In genomic region chr1:127500219-127500618, GRCm38 (mm10) we compare ENCODE assay signal across 8 mouse cellular contexts.
DNase-seq lines count a peak whose midpoint lies in the region; ATAC-seq and TF ChIP-seq lines count a peak whose summit lies in the region.

No protein-coding gene starts in this region.

- no peak overlapping the region for H3K4me2 ChIP-seq in kidney, embryonic 16.5 days (replicated peaks; ENCODE audit: low read depth, low read length)
- H3K4me2 ChIP-seq in intestine, postnatal 0 days (replicated peaks; ENCODE audit: low read depth), result no peak overlapping the region
- H3K4me2 ChIP-seq in limb, embryonic 14.5 days (replicated peaks; ENCODE audit: low read depth, low read length, severe bottlenecking), result no peak overlapping the region
- no peak overlapping the region for H3K4me2 ChIP-seq in neural tube, embryonic 12.5 days (replicated peaks)
- no peak overlapping the region for H3K4me2 ChIP-seq in stomach, postnatal 0 days (replicated peaks; ENCODE audit: low read depth)

- WGBS in kidney, adult 2 months, result 9% methylated on average over 8 of the region's 8 CpGs
- whole genome bisulfite sequencing in kidney, embryonic 16.5 days, result 11% methylated on average over 8 of the region's 8 CpGs
- 9% methylated on average over 8 of the region's 8 CpGs for WGBS in intestine, postnatal 0 days
- 5% methylated on average over 8 of the region's 8 CpGs for WGBS in limb, embryonic 14.5 days
- 12% methylated on average over 8 of the region's 8 CpGs for WGBS in neural tube, embryonic 12.5 days
- WGBS in stomach, postnatal 0 days, result 8% methylated on average over 8 of the region's 8 CpGs

- no peaks in the 10 kb centered on the region for H3K4me1 ChIP-seq in kidney, adult 2 months (ENCODE audit: control insufficient read depth, insufficient read depth, low read length)
- H3K4me1 ChIP-seq in kidney, embryonic 16.5 days (ENCODE audit: insufficient read depth, low read length), result no peaks in the 10 kb centered on the region
- no peaks in the 10 kb centered on the region for H3K4me1 ChIP-seq in intestine, postnatal 0 days (replicated peaks; ENCODE audit: control insufficient read depth, insufficient read depth, low read length)
- no peaks in the 10 kb centered on the region for H3K4me1 ChIP-seq in limb, embryonic 14.5 days (ENCODE audit: control insufficient read depth, insufficient read depth, low read length)
- no peaks in the 10 kb centered on the region for H3K4me1 ChIP-seq in neural tube, embryonic 12.5 days
- H3K4me1 ChIP-seq in stomach, postnatal 0 days (replicated peaks; ENCODE audit: control insufficient read depth, insufficient read depth), result no peaks in the 10 kb centered on the region

- H3K4me3 ChIP-seq in kidney, adult 2 months (ENCODE audit: insufficient read depth, low read depth, low read length), result no peak overlapping the region
- H3K4me3 ChIP-seq in kidney, embryonic 16.5 days (ENCODE audit: low read length), result no peak overlapping the region
- H3K4me3 ChIP-seq in intestine, postnatal 0 days (ENCODE audit: low read depth, low read length), result no peak overlapping the region
- no peak overlapping the region for H3K4me3 ChIP-seq in limb, embryonic 14.5 days (replicated peaks; ENCODE audit: low read length)
- no peak overlapping the region for H3K4me3 ChIP-seq in neural tube, embryonic 12.5 days
- no peak overlapping the region for H3K4me3 ChIP-seq in stomach, postnatal 0 days (ENCODE audit: low read depth, low read length)

- TF ChIP-seq EP300 in stomach, postnatal 0 days (optimal IDR thresholded peaks at IDR 0.05), result no peak

- H3K9ac ChIP-seq in kidney, embryonic 16.5 days (replicated peaks; ENCODE audit: low read length), result no peak overlapping the region
- H3K9ac ChIP-seq in intestine, postnatal 0 days (ENCODE audit: low read depth, low read length), result no peak overlapping the region
- no peak overlapping the region for H3K9ac ChIP-seq in limb, embryonic 14.5 days (ENCODE audit: low read depth, low read length, severe bottlenecking)
- no peak overlapping the region for H3K9ac ChIP-seq in neural tube, embryonic 12.5 days
- no peak overlapping the region for H3K9ac ChIP-seq in stomach, postnatal 0 days (ENCODE audit: low read length)

- DNase-seq in kidney, adult 2 months, result peak; percentile 73
- peak; percentile 94 to 95 for DNase-seq in cerebellum, postnatal 14 days
- DNase-seq in gastrocnemius, adult 18-20 months (ENCODE audit: low spot score), result peak; percentile 48
- DNase-seq in limb, embryonic 14.5 days (ENCODE audit: low spot score), result peak; percentile 76
- DNase-seq in stomach, postnatal 0 days (ENCODE audit: low spot score), result peak; percentile 83

- no peak overlapping the region for H3K27ac ChIP-seq in kidney, adult 2 months (ENCODE audit: insufficient read depth, low read depth, low read length)
- H3K27ac ChIP-seq in kidney, embryonic 16.5 days (ENCODE audit: low read length), result no peak overlapping the region
- H3K27ac ChIP-seq in intestine, postnatal 0 days (ENCODE audit: low read depth, low read length), result no peak overlapping the region
- H3K27ac ChIP-seq in limb, embryonic 14.5 days (replicated peaks; ENCODE audit: low read depth, low read length), result no peak overlapping the region
- H3K27ac ChIP-seq in neural tube, embryonic 12.5 days, result no peak overlapping the region
- H3K27ac ChIP-seq in stomach, postnatal 0 days (replicated peaks), result no peak overlapping the region

- H3K9me3 ChIP-seq in kidney, embryonic 16.5 days (ENCODE audit: low read length), result no peaks in the 10 kb centered on the region
- H3K9me3 ChIP-seq in intestine, postnatal 0 days (ENCODE audit: control insufficient read depth), result no peaks in the 10 kb centered on the region
- H3K9me3 ChIP-seq in limb, embryonic 14.5 days (ENCODE audit: control insufficient read depth, low read length), result no peaks in the 10 kb centered on the region
- H3K9me3 ChIP-seq in neural tube, embryonic 12.5 days, result no peaks in the 10 kb centered on the region
- H3K9me3 ChIP-seq in stomach, postnatal 0 days (ENCODE audit: control insufficient read depth, low read length), result no peaks in the 10 kb centered on the region

- TF ChIP-seq CTCF in kidney, adult 2 months (conservative IDR thresholded peaks at IDR 0.05; ENCODE audit: insufficient read depth, insufficient read length, low read depth, low read length), result peak; percentile 85
- peak; percentile 93 for TF ChIP-seq CTCF in intestine, postnatal 0 days (IDR thresholded peaks at IDR 0.05; ENCODE audit: low read depth)
- peak; percentile 92 for TF ChIP-seq CTCF in stomach, postnatal 0 days (IDR thresholded peaks at IDR 0.05; ENCODE audit: low read depth)

- no peak for ATAC-seq in kidney, embryonic 16.5 days (ENCODE audit: low FRiP score, low TSS enrichment)
- no peak for ATAC-seq in intestine, postnatal 0 days
- ATAC-seq in limb, embryonic 14.5 days (ENCODE audit: low FRiP score, low read depth), result peak; percentile 49; the same call in 1 of the 2 replicates
- ATAC-seq in neural tube, embryonic 12.5 days (ENCODE audit: low FRiP score, low read depth), result peak; percentile 38
- ATAC-seq in stomach, postnatal 0 days (ENCODE audit: low FRiP score, low TSS enrichment), result no peak

- H3K36me3 ChIP-seq in kidney, adult 2 months (ENCODE audit: control insufficient read depth, insufficient read depth, low read length), result no peaks in the 10 kb centered on the region
- H3K36me3 ChIP-seq in kidney, embryonic 16.5 days (ENCODE audit: insufficient read depth, low read length), result no peaks in the 10 kb centered on the region
- H3K36me3 ChIP-seq in intestine, postnatal 0 days (ENCODE audit: control insufficient read depth, insufficient read depth), result no peaks in the 10 kb centered on the region
- H3K36me3 ChIP-seq in limb, embryonic 14.5 days (ENCODE audit: control insufficient read depth, insufficient read depth, low read length), result no peaks in the 10 kb centered on the region
- no peaks in the 10 kb centered on the region for H3K36me3 ChIP-seq in neural tube, embryonic 12.5 days
- H3K36me3 ChIP-seq in stomach, postnatal 0 days (ENCODE audit: control insufficient read depth, insufficient read depth, low read length), result no peaks in the 10 kb centered on the region

- TF ChIP-seq POLR2A in kidney, adult 2 months (IDR thresholded peaks at IDR 0.05; ENCODE audit: low read depth, low read length), result no peak
- no peak for TF ChIP-seq POLR2A in limb, embryonic 14.5 days (IDR thresholded peaks at IDR 0.05; ENCODE audit: borderline replicate concordance, extremely low read depth, insufficient read depth, insufficient read length)

- no peaks in the 10 kb centered on the region for H3K27me3 ChIP-seq in kidney, adult 2 months (replicated peaks; ENCODE audit: control insufficient read depth, insufficient read depth, low read length)
- H3K27me3 ChIP-seq in kidney, embryonic 16.5 days (ENCODE audit: insufficient read depth, low read length), result no peaks in the 10 kb centered on the region; the same call in 1 of the 2 replicates
- H3K27me3 ChIP-seq in intestine, postnatal 0 days (replicated peaks; ENCODE audit: control insufficient read depth, insufficient read depth, low read length), result no peaks in the 10 kb centered on the region
- H3K27me3 ChIP-seq in limb, embryonic 14.5 days (ENCODE audit: control insufficient read depth, insufficient read depth, low read length), result no peaks in the 10 kb centered on the region
- H3K27me3 ChIP-seq in neural tube, embryonic 12.5 days (replicated peaks), result peaks cover 32% of the 10 kb centered on the region
- H3K27me3 ChIP-seq in stomach, postnatal 0 days (ENCODE audit: control insufficient read depth, insufficient read depth, low read length), result no peaks in the 10 kb centered on the region

Comparison
In these comparisons a context has a peak if more than half of its experiments do, and no peak if none do; other contexts are left out.
1. ATAC-seq: peak in limb, embryonic 14.5 days (single experiment) and neural tube, embryonic 12.5 days (single experiment); none in kidney, embryonic 16.5 days (single experiment), intestine, postnatal 0 days (single experiment) and stomach, postnatal 0 days (single experiment).
2. Peak in every context shown above with its lines, with median percentiles within 50 percentile points of each other: DNase-seq and CTCF ChIP-seq.